In the genomic region with DNA sequence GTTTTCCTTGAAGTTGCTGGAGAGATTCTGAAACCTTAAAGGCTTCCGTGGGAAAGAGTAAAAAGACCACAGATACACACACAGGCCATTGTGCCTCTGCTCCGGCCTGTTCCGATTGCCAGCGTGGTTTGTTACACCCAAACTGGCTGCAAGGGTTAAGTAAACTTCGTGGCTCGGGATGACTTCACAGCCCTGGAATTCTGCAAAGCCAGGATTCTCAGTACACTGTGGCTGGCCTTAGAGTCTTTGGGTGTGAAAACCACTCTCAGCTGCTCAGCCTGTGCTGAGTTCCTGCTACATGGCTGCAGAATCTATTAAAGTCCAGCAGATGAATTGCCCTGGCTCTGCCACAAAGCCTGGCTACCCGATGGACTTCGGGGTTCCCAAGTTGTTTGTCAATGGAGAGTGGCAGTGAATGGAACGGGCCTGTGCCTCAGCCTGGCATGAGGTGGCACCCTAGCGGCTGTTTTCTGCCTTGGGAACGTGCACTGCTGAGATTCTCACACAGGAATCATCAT, we compare ENCODE assay signal across 8 mouse cellular contexts.
A peak's percentile ranks its signal among the peaks of the same experiment; 100 is the strongest.
DNase-seq lines count a peak whose midpoint lies in the region; ATAC-seq lines count a peak whose summit lies in the region.

No protein-coding gene starts in this region.

- no peaks in the 10 kb centered on the region for H3K36me3 ChIP-seq in embryonic facial prominence, embryonic 11.5 days (replicated peaks; ENCODE audit: control insufficient read depth, insufficient read depth, low read depth, low read length)

- no peak overlapping the region; the same call in 1 of the 2 replicates for H3K4me2 ChIP-seq in embryonic facial prominence, embryonic 11.5 days (ENCODE audit: low read depth, low read length)

- H3K9me3 ChIP-seq in embryonic facial prominence, embryonic 11.5 days (replicated peaks; ENCODE audit: control insufficient read depth, low read length), result no peaks in the 10 kb centered on the region

- peak overlapping the region; percentile 65 for H3K27ac ChIP-seq in embryonic facial prominence, embryonic 11.5 days (replicated peaks; ENCODE audit: low read depth, low read length)

- 10% methylated on average over 11 of the region's 11 CpGs for WGBS in embryonic facial prominence, embryonic 11.5 days

- H3K4me3 ChIP-seq in embryonic facial prominence, embryonic 11.5 days (ENCODE audit: low read depth, low read length), result no peak overlapping the region

- DNase-seq in adrenal gland, adult 18-20 months (ENCODE audit: low spot score in 2 of 2), result peak; percentile 41 to 61
- DNase-seq in embryonic facial prominence, embryonic 11.5 days (ENCODE audit: low spot score), result peak; percentile 77
- peak; percentile 98 for DNase-seq in heart, adult 11 months
- peak; percentile 77 for DNase-seq in kidney, adult 11 months
- peak; percentile 49 to 60 for DNase-seq in left cerebral cortex, postnatal 14 days (ENCODE audit: low spot score in 2 of 2)
- peak; percentile 77 for DNase-seq in mesoderm, embryonic 11.5 days (ENCODE audit: low read depth, low spot score)
- DNase-seq in skeletal muscle tissue, adult 2 months (ENCODE audit: low read depth, low spot score), result peak; percentile 74

- peaks cover 3% of the 10 kb centered on the region; the same call in 1 of the 2 replicates for H3K4me1 ChIP-seq in embryonic facial prominence, embryonic 11.5 days (ENCODE audit: control insufficient read depth, insufficient read depth, low read length)

- intact Hi-C loops in left cerebral cortex, postnatal 14 days (cut with DNase I), result loop anchor here (5.0 to 10.0 kb wide), 2 partner anchors 98 to 249 kb away; no protein-coding TSS in a partner anchor

- peak; percentile 84 for ATAC-seq in embryonic facial prominence, embryonic 11.5 days (replicated peaks; ENCODE audit: insufficient number of reproducible peaks, low FRiP score, low TSS enrichment, low read depth)
- ATAC-seq in megakaryocyte, adult 5-6 weeks (ENCODE audit: poor library complexity, severe bottlenecking), result no peak

- peak overlapping the region; percentile 23; the same call in 1 of the 2 replicates for H3K9ac ChIP-seq in embryonic facial prominence, embryonic 11.5 days (replicated peaks; ENCODE audit: low read length)

- H3K27me3 ChIP-seq in embryonic facial prominence, embryonic 11.5 days (ENCODE audit: control insufficient read depth, insufficient read depth, low read length), result no peaks in the 10 kb centered on the region
